Mouse (Mus musculus) lung, embryonic 14.5 days (tissue): ENCODE data around the gene Fthl17d. TPM values are rescaled to one million over a fixed set of nuclear protein-coding genes. Genes with fewer than 3 reads are reported as not detected.
"Not testable (repeated sequence)": the region's sequence is repeated elsewhere in the genome, so short reads cannot be mapped to it uniquely, and the experiment has no call there.

Experiments used
- ATAC-seq: fragments of 200-750 bp; cut with Nextera tagmentation; 2 replicates; pipeline ENCODE4 v1.8.0; 2017; ENCODE audit warnings: mild to moderate bottlenecking, moderate TSS enrichment, moderate library complexity; ENCODE audit not compliant: insufficient read depth
- DNase-seq: peaks from one replicate; pipeline ENCODE4 v3.0.0-alpha.2; 2015
- H3K27ac ChIP-seq: fragments of 300-500 bp; sonication (generic); 2 replicates; pipeline ENCODE4 v1.5.1; 2014; ENCODE audit warnings: low read depth, mild to moderate bottlenecking, moderate library complexity
- H3K27me3 ChIP-seq: fragments of 300-500 bp; sonication (generic); 2 replicates; pipeline ENCODE4 v1.6.1; 2014; ENCODE audit warnings: low read length, control low read depth; ENCODE audit not compliant: insufficient read depth
- H3K36me3 ChIP-seq: fragments of 300-500 bp; sonication (generic); 2 replicates; pipeline ENCODE4 v1.6.1; 2014; ENCODE audit warnings: control low read depth; ENCODE audit not compliant: insufficient read depth
- H3K4me1 ChIP-seq: fragments of 300-500 bp; sonication (generic); 2 replicates; pipeline ENCODE4 v1.6.1; 2014; ENCODE audit warnings: antibody characterized with exemption, control low read depth; ENCODE audit not compliant: insufficient read depth
- H3K4me2 ChIP-seq: fragments of 300-500 bp; sonication (generic); 2 replicates; pipeline ENCODE4 v1.6.1; 2014; ENCODE audit warnings: mild to moderate bottlenecking
- H3K4me3 ChIP-seq: fragments of 300-500 bp; sonication (generic); 2 replicates; pipeline ENCODE4 v1.5.1; 2014; ENCODE audit warnings: low read depth, low read length
- H3K9ac ChIP-seq: fragments of 300-500 bp; sonication (generic); 2 replicates; pipeline ENCODE4 v1.6.1; 2014
- H3K9me3 ChIP-seq: fragments of 300-500 bp; sonication (generic); 2 replicates; pipeline ENCODE4 v1.6.1; 2016; ENCODE audit warnings: low read depth, low read length, control low read depth
- CTCF ChIP-seq: IDR thresholded peaks from 2 replicates; pipeline ENCODE4 v1.5.1; 2016; ENCODE audit warnings: antibody characterized with exemption, low read depth
- WGBS: fragments of 180-500 bp; shearing (Covaris S2); extraction: QIAGEN DNeasy Blood & Tissue Kit; methylation state at CpG from one replicate; pipeline ENCODE4 v1.1.7; 2014; 5-methylcytosine and 5-hydroxymethylcytosine counted together
- polyA plus RNA-seq: library from polyadenylated mRNA; unstranded; fragments of >200 nt; fragmentation: Nextera tagmentation; extraction: Ambion mirVana; gene quantifications from 2 replicates; pipeline ENCODE4 v1.2.1, GENCODE M21; 2014

Fthl17d gene
- polyA plus RNA-seq = not detected in 2 replicates

DNA sequence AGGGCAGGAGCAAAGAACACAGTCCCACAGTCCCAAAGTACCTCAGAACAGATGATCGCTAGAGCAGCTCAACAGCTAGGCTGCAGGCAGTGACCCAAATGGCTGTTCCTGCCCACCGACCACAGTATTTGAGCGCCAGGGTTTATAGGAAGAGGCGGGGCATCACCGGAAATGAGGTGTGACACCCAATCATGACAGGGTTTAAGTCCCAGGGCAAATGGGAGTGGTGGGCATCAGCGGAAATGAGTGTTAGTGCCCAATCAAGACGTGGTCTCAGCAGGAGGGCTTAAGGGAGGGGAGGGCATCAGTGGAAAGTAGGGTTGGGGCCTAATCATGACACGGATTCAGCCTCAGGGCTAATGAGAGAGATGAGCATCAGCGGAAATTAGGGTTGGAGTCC is at the start of gene Fthl17d:
Gene Fthl17d, minus strand, starts transcription at position 101 of the 400 bp plus-strand sequence.
- WGBS = no CpG with 5 or more reads among the region's 9 CpGs
- not testable (repeated sequence) for H3K9ac ChIP-seq, H3K4me3 ChIP-seq, DNase-seq, ATAC-seq, H3K9me3 ChIP-seq, H3K4me2 ChIP-seq, H3K27me3 ChIP-seq, H3K4me1 ChIP-seq, H3K36me3 ChIP-seq, H3K27ac ChIP-seq

DNA sequence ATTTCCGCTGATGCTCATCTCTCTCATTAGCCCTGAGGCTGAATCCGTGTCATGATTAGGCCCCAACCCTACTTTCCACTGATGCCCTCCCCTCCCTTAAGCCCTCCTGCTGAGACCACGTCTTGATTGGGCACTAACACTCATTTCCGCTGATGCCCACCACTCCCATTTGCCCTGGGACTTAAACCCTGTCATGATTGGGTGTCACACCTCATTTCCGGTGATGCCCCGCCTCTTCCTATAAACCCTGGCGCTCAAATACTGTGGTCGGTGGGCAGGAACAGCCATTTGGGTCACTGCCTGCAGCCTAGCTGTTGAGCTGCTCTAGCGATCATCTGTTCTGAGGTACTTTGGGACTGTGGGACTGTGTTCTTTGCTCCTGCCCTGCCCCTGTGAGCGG is 46.6 kb upstream of the Fthl17d start, which contains the start of gene Fthl17e:
Gene Fthl17e, plus strand, starts transcription at position 301 of the 400 bp plus-strand sequence.
- not testable (repeated sequence) for DNase-seq, H3K36me3 ChIP-seq, H3K27me3 ChIP-seq, H3K4me3 ChIP-seq, H3K9ac ChIP-seq, H3K4me2 ChIP-seq, H3K4me1 ChIP-seq, ATAC-seq, H3K9me3 ChIP-seq, H3K27ac ChIP-seq
- 100% methylated on average over 1 of the region's 10 CpGs for WGBS

DNA sequence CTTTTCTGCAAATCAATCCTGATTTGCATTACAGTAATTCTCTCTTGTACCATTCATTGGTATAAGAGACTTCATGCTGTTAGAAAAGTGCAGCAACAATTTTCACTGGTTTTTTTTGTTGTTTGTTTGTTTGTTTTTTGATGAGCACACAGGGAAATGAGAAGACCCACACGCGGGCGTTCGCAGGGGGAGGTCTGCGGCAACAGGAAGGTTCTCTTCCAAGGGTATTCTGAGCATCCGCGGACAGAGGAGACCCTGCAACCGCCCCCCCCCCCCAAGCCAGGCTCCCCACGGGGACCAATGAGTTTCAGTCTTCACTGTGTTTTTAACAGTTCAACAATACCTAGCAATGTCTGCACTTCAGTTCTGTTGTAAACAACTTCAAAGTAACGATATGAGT is 32.9 kb upstream of the Fthl17d start:
- WGBS = 61% methylated on average over 10 of the region's 10 CpGs
- no peak overlapping the region for H3K4me3 ChIP-seq
- no peaks in the 10 kb centered on the region for H3K27me3 ChIP-seq
- no peak for TF ChIP-seq CTCF
- no peak overlapping the region for H3K27ac ChIP-seq
- H3K4me2 ChIP-seq = no peak overlapping the region
- H3K9ac ChIP-seq = no peak overlapping the region
- H3K9me3 ChIP-seq = no peaks in the 10 kb centered on the region
- H3K4me1 ChIP-seq = no peaks in the 10 kb centered on the region
- no peak for DNase-seq
- ATAC-seq = no peak
- no peaks in the 10 kb centered on the region for H3K36me3 ChIP-seq

DNA sequence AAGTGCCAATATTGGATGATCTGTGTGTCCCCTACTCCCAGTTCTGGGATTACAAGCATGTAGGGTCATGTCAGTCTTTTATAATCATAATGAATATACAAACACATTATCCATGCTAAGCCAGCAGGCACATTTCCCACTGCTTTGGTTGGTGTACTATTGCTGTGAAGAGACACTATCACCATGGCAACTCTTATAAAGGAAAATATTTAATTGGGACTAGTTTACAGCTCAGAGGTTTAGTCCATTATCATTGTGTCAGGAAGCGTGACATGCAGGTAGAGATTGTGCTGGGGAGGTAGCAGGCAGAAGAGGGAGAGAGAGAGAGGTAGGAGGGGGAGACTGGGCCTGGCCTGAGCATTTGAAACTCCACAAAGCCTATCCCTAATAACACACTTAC is 29.5 kb upstream of the Fthl17d start:
- no peak for ATAC-seq
- Histone ChIP-seq H3K27me3 (no peaks in the 10 kb centered on the region), H3K36me3 (no peaks in the 10 kb centered on the region), H3K9me3 (no peaks in the 10 kb centered on the region), H3K27ac (no peak overlapping the region), H3K4me2 (no peak overlapping the region), H3K4me3 (no peak overlapping the region), H3K4me1 (no peaks in the 10 kb centered on the region), H3K9ac (no peak overlapping the region)
- no peak for DNase-seq
- 35% methylated on average over 1 of the region's 1 CpGs for WGBS
- no peak for TF ChIP-seq CTCF

DNA sequence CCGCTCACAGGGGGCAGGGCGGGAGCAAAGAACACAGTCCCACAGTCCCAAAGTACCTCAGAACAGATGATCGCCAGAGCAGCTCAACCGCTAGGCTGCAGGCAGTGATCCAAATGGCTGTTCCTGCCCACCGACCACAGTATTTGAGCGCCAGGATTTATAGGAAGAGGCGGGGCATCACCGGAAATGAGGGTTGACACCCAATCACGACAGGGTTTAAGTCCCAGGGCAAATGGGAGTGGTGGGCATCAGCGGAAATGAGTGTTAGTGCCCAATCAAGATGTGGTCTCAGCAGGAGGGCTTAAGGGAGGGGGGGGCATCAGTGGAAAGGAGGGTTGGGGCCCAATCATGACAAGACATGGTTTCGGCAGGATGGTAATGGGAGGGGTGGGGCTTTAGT is 10.1 kb downstream of the Fthl17d start, which contains the start of gene Fthl17c:
Gene Fthl17c, minus strand, starts transcription at position 101 of the 400 bp plus-strand sequence.
- no CpG with 5 or more reads among the region's 11 CpGs for WGBS
- H3K9me3 ChIP-seq, H3K4me1 ChIP-seq, H3K27me3 ChIP-seq, H3K27ac ChIP-seq, H3K9ac ChIP-seq, H3K36me3 ChIP-seq, ATAC-seq, H3K4me2 ChIP-seq, H3K4me3 ChIP-seq, DNase-seq: not testable (repeated sequence)

DNA sequence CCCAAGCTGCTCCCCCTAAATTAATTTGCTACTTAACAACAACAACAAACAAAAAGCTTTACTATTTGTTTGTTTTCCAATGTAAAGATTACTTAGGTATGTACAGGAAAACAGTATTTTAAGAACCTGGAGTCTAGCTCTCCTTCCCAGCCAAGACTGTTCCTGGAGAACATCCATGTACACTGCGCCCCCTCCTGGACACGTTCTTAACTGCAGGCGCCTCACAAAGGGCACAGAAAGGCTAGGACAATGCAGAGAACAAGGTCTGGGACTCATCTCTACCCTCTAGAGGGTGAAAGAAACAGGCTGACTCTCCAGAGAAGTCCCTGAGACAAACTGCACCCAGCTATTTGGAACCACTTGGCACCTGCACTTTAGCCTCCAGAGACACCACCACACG is 21.9 kb downstream of the Fthl17d start:
- not testable (repeated sequence) for H3K36me3 ChIP-seq, H3K27me3 ChIP-seq, H3K4me1 ChIP-seq, ATAC-seq, H3K9ac ChIP-seq, H3K4me2 ChIP-seq, H3K4me3 ChIP-seq, H3K27ac ChIP-seq, DNase-seq, H3K9me3 ChIP-seq
- TF ChIP-seq CTCF = peak; percentile 39
- 29% methylated on average over 4 of the region's 4 CpGs for WGBS

DNA sequence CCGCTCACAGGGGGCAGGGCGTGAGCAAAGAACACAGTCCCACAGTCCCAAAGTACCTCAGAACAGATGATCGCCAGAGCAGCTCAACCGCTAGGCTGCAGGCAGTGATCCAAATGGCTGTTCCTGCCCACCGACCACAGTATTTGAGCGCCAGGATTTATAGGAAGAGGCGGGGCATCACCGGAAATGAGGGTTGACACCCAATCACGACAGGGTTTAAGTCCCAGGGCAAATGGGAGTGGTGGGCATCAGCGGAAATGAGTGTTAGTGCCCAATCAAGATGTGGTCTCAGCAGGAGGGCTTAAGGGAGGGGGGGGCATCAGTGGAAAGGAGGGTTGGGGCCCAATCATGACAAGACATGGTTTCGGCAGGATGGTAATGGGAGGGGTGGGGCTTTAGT is 23.7 kb downstream of the Fthl17d start, which contains the start of gene Fthl17b:
Gene Fthl17b, minus strand, starts transcription at position 101 of the 400 bp plus-strand sequence.
- H3K27me3 ChIP-seq, H3K27ac ChIP-seq, H3K4me3 ChIP-seq, H3K9ac ChIP-seq, H3K36me3 ChIP-seq, H3K4me1 ChIP-seq, ATAC-seq, H3K9me3 ChIP-seq, H3K4me2 ChIP-seq, DNase-seq: not testable (repeated sequence)
- 88% methylated on average over 3 of the region's 11 CpGs for WGBS
